Mouse (Mus musculus) brain, embryonic 14.5 days (tissue): ENCODE measurements around the gene Crybg1. TPM values are rescaled to one million over a fixed set of nuclear protein-coding genes. Genes with fewer than 3 reads are reported as not detected.
A peak's percentile ranks its signal among the peaks of the same experiment; 100 is the strongest.
"Not testable (repeated sequence)": the region's sequence is repeated elsewhere in the genome, so short reads cannot be mapped to it uniquely, and the experiment has no call there.

Source experiments
- DNase-seq: peaks from one replicate; pipeline ENCODE4 v3.0.0-alpha.2; 2011; ENCODE audit warnings: low read depth
- CTCF ChIP-seq: fragments of 200-500 bp; IDR thresholded peaks from 2 replicates; pipeline ENCODE4 v1.5.1; 2012; ENCODE audit warnings: inconsistent platforms, mild to moderate bottlenecking, moderate library complexity, borderline replicate concordance; ENCODE audit not compliant: insufficient read depth, insufficient read length; ENCODE audit errors: extremely low read depth
- POLR2A ChIP-seq: fragments of 200-500 bp; IDR thresholded peaks from 2 replicates; pipeline ENCODE4 v1.6.1; 2012; ENCODE audit warnings: mild to moderate bottlenecking, inconsistent platforms, borderline replicate concordance; ENCODE audit not compliant: poor library complexity, insufficient read depth, insufficient read length, severe bottlenecking; ENCODE audit errors: extremely low read depth
- polyA plus RNA-seq: library from polyadenylated mRNA; depleted of rRNA; stranded (reverse); fragments of >200 nt; gene quantifications from 2 replicates; pipeline ENCODE4 v1.2.3, GENCODE M21; 2012

The Crybg1 gene
- polyA plus RNA-seq, 1 experiment: 0.36 TPM

- TF ChIP-seq POLR2A: no peak
- TF ChIP-seq CTCF: no peak
- DNase-seq: no peak
Observed at GRCm38 (mm10) chr10:44000156-44000865, 148.3 kb downstream of the Crybg1 start.

- no peak for DNase-seq
- TF ChIP-seq CTCF (no peak), POLR2A (no peak)
Observed at GRCm38 (mm10) chr10:43998503-43999082, 150.1 kb downstream of the Crybg1 start.

- TF ChIP-seq CTCF: no peak
- TF ChIP-seq POLR2A: no peak
- no peak for DNase-seq
Observed at GRCm38 (mm10) chr10:43998023-43998422, 150.6 kb downstream of the Crybg1 start.

GRCm38 (mm10) chr10:43997276-43997675 lies 151.4 kb downstream of the Crybg1 start:
- no peak for DNase-seq
- TF ChIP-seq POLR2A (no peak), CTCF (no peak)

GRCm38 (mm10) chr10:43995858-43996650 lies 152.6 kb downstream of the Crybg1 start:
- TF ChIP-seq CTCF: no peak
- no peak for TF ChIP-seq POLR2A

GRCm38 (mm10) chr10:43993198-43993597 lies 155.5 kb downstream of the Crybg1 start:
- TF ChIP-seq POLR2A: no peak
- TF ChIP-seq CTCF: no peak
- no peak for DNase-seq

More at GRCm38 (mm10) chr10:43995858-43996650, 152.6 kb downstream of the Crybg1 start:
- no peak for DNase-seq

GRCm38 (mm10) chr10:43992506-43992905 lies 156.1 kb downstream of the Crybg1 start:
- no peak for DNase-seq
- no peak for TF ChIP-seq POLR2A
- no peak for TF ChIP-seq CTCF

- TF ChIP-seq CTCF (peak; percentile 36; the same call in 1 of the 2 replicates), POLR2A (no peak)
- DNase-seq: no peak
Observed at GRCm38 (mm10) chr10:43991268-43991667, 157.4 kb downstream of the Crybg1 start.

GRCm38 (mm10) chr10:43983866-43984265 lies 164.8 kb downstream of the Crybg1 start:
- TF ChIP-seq CTCF (no peak), POLR2A (no peak)
- no peak for DNase-seq

- TF ChIP-seq CTCF (no peak), POLR2A (no peak)
- no peak for DNase-seq
Observed at GRCm38 (mm10) chr10:43983241-43983640, 165.4 kb downstream of the Crybg1 start.

GRCm38 (mm10) chr10:43982470-43982869 lies 166.2 kb downstream of the Crybg1 start:
- DNase-seq: no peak
- TF ChIP-seq POLR2A: no peak
- no peak for TF ChIP-seq CTCF

- DNase-seq: not testable (repeated sequence)
Observed at GRCm38 (mm10) chr10:43980742-43981141, 167.9 kb downstream of the Crybg1 start.
